Mouse (Mus musculus): ENCODE measurements around the gene P4ha1. TPM values are rescaled to one million over a fixed set of nuclear protein-coding genes. Genes with fewer than 3 reads are reported as not detected.

Gene P4ha1
- 50.6 TPM for polyA plus RNA-seq (2017; shearing (Covaris generic))

DNA sequence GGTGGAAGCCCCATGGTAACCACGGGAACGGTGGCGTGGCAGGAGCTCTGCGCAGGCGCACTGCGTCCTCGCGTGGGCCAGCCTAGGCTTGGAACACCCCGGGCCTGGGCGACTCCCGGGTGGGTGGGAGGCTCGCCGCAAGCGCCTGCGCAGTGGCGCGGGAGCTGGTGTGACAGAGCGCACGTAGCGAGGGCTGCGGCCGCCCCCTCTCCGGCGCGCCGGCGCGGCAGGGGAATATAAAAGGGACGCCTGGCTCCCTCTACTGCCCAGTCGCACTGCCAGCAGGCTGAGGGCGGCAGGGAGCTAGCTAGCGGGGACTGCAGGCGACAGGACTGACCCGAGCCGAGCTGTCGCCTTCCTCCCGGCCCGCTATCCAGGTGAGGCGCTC lies at the start of gene P4ha1:
TSS of gene P4ha1 (plus strand) at position 197 of the 388 bp plus-strand sequence.

GRCm38 (mm10) chr10:59395461-59395860 lies 72.4 kb downstream of the P4ha1 start, which contains the start of gene Gm10273:
Gm10273 (plus strand) TSS chr10:59395632.

GRCm38 (mm10) chr10:59402899-59403792 lies 80.0 kb downstream of the P4ha1 start, which contains the start of gene Pla2g12b:
Pla2g12b (plus strand) TSS chr10:59403660.

Other genes starting within 250 kb of the P4ha1 start
- 0.30 TPM for gene Sept10, start 101.4 kb upstream of the P4ha1 start, polyA plus RNA-seq (2017; shearing (Covaris generic))
- gene Sowahc, start 101.3 kb upstream of the P4ha1 start, polyA plus RNA-seq (2017; shearing (Covaris generic)), result 1.1 TPM
- gene Gm10273, start 72.3 kb downstream of the P4ha1 start, polyA plus RNA-seq (2017; shearing (Covaris generic)), result 109 TPM
- gene Pla2g12b, start 80.4 kb downstream of the P4ha1 start, polyA plus RNA-seq (2017; shearing (Covaris generic)), result not detected
- not detected for gene Oit3, start 118.5 kb downstream of the P4ha1 start, polyA plus RNA-seq (2017; shearing (Covaris generic))